Mouse (Mus musculus): ENCODE results near the gene Aar2. TPM values are rescaled to one million over a fixed set of nuclear protein-coding genes. Genes with fewer than 3 reads are reported as not detected.

Gene Aar2
- 7.5 TPM for polyA plus RNA-seq (2014; fragmentation: Illumina TruSeq; extraction: RNeasy Lipid Tissue Mini Kit (QIAGEN cat#74804); ENCODE audit: low read depth, low replicate concordance)

DNA sequence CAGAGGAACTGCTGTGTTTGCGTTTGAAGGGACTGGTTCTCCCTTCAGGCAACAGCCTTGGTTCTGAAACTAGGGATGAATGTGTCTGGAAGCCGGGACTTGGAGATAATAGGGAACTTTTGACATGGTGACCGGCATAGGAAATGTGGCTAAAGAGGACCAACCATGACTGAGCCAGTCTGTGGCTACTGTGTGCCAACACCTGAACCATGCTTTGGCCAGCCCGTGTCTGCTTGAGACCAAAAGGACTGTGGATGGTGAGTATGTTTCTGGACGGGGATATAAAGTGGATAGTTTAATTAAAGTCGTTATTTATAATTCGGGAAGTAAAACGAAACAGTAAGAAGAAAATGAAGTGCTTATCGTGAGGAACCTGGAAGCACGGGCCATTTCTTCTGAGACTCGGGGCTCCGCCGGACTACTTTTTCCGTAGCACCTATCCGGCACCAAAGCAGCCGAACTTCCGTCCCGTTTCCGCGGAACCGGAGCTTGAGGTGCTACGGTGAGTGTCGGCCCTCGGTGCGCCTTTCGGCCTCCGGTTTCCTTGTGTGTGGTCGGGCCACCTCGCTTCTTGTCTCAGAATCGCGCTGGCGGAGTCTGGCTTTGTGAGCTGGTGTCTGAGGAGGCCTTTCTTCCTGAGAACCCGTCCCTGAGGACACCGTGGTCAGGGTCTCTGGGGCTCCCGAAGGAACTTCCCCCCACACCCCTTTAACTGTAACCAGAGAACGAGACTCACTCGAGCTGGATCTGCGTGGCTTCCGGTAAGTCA, at the start of gene Aar2:
Aar2 (plus strand) TSS at position 462 of the 769 bp plus-strand sequence.

DNA sequence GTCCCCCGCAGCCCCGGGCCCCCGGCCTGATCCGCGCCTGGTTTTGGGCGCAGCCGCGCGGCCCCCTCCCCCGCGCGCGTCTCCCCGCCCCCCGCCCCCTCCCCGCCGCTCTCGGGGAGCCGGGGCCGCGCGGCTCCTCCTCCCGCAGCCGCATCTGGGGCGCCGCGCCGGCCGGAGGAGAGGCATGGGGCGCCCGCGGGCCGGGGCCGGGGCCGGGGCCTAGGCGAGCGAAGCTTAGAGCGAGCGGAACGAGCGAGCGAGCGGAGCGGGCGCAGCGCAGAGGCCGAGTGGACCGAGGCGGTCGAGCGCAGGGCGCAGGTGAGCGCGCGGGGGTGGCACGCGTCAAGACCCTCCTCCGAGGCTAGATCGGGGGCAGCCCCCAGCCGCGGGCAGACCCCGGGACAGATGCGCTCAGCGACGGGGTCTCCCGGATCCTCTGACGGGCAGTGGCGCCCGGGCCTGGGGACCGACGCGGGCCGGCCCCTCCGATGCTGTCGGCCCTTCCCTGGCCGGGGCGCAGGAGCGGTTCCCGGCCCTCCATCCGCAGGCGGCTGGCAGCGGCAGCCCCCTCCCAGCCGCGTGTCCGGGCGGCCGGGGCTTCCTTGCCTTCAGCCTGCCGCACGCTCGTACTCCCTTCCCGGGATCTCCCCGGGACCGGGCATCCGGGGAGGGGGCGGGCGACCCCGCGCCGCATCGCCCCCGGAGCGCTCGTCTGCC, 66.3 kb downstream of the Aar2 start, which contains the start of gene Dlgap4:
Dlgap4 (plus strand) TSS at position 165 of the 717 bp plus-strand sequence.

Other genes with a start within 250 kb of the Aar2 start
- 0.82 TPM for gene Cnbd2, start 235.3 kb upstream of the Aar2 start, polyA plus RNA-seq (2014; fragmentation: Illumina TruSeq; extraction: RNeasy Lipid Tissue Mini Kit (QIAGEN cat#74804); ENCODE audit: low read depth, low replicate concordance)
- gene Scand1, start 234.9 kb upstream of the Aar2 start, polyA plus RNA-seq (2014; fragmentation: Illumina TruSeq; extraction: RNeasy Lipid Tissue Mini Kit (QIAGEN cat#74804); ENCODE audit: low read depth, low replicate concordance), result not detected
- gene Epb41l1, start 126.7 kb upstream of the Aar2 start, polyA plus RNA-seq (2014; fragmentation: Illumina TruSeq; extraction: RNeasy Lipid Tissue Mini Kit (QIAGEN cat#74804); ENCODE audit: low read depth, low replicate concordance), result 18.9 TPM
- 5.8 TPM for gene Dlgap4, start 66.1 kb downstream of the Aar2 start, polyA plus RNA-seq (2014; fragmentation: Illumina TruSeq; extraction: RNeasy Lipid Tissue Mini Kit (QIAGEN cat#74804); ENCODE audit: low read depth, low replicate concordance)
- gene Myl9, start 227.8 kb downstream of the Aar2 start, polyA plus RNA-seq (2014; fragmentation: Illumina TruSeq; extraction: RNeasy Lipid Tissue Mini Kit (QIAGEN cat#74804); ENCODE audit: low read depth, low replicate concordance), result 1.5 TPM